Mouse (Mus musculus) MEL (cell line): ENCODE measurements around the gene Anapc15-ps.

Experiments used
- CTCF ChIP-seq, 3 experiments: IDR thresholded peaks in 2 of 3; conservative IDR thresholded peaks in 1 of 3; 2 replicates each; pipeline ENCODE4 v1.5.1; 2011 to 2012; ENCODE audit warnings: low read length in 3 of 3, low read depth in 2 of 3, mild to moderate bottlenecking in 2 of 3, improper control_type of control experiment in 1 of 3, inconsistent platforms in 1 of 3, mixed read lengths in 1 of 3, moderate library complexity in 1 of 3; ENCODE audit not compliant: control insufficient read depth in 1 of 3, insufficient read depth in 1 of 3, poor library complexity in 1 of 3, severe bottlenecking in 1 of 3
- POLR2A ChIP-seq, 2 experiments: IDR thresholded peaks; 2 replicates each; pipeline ENCODE4 v1.6.1; 2011 to 2012; ENCODE audit warnings: low read length in 2 of 2, mild to moderate bottlenecking in 2 of 2, control low read depth in 1 of 2, improper control_type of control experiment in 1 of 2, low read depth in 1 of 2, moderate library complexity in 1 of 2; ENCODE audit not compliant: control insufficient read depth in 1 of 2, insufficient read depth in 1 of 2, poor library complexity in 1 of 2

- no peak for TF ChIP-seq CTCF (IDR thresholded peaks at IDR 0.05 in 2 of 3, conservative IDR thresholded peaks at IDR 0.05 in 1 of 3; ENCODE audit: control insufficient read depth in 1 of 3, insufficient read depth in 1 of 3, low read depth in 2 of 3, low read length in 3 of 3, poor library complexity in 1 of 3, severe bottlenecking in 1 of 3)
- TF ChIP-seq POLR2A (IDR thresholded peaks at IDR 0.05; ENCODE audit: control insufficient read depth in 1 of 2, insufficient read depth in 1 of 2, low read depth in 1 of 2, low read length in 2 of 2, poor library complexity in 1 of 2), result no peak
These were observed 43.9 kb upstream of the Anapc15-ps start for GRCm38 (mm10) chr10:95717106-95717680.
